Mouse (Mus musculus) intestine, embryonic 16.5 days (tissue): ENCODE results near the gene Abhd4. TPM values are rescaled to one million over a fixed set of nuclear protein-coding genes. Genes with fewer than 3 reads are reported as not detected.

ENCODE experiments used
- ATAC-seq: fragments of 200-750 bp; cut with Nextera tagmentation; 2 replicates; pipeline ENCODE4 v1.8.0; 2017; ENCODE audit warnings: moderate TSS enrichment, moderate library complexity
- H3K27ac ChIP-seq: fragments of 300-500 bp; sonication (generic); 2 replicates; pipeline ENCODE4 v1.5.1; 2014; ENCODE audit warnings: mild to moderate bottlenecking, low read length
- H3K27me3 ChIP-seq: fragments of 300-500 bp; sonication (generic); replicated peaks from 2 replicates; pipeline ENCODE4 v1.6.1; 2014; ENCODE audit warnings: low read length, control low read depth, mixed read lengths; ENCODE audit not compliant: control insufficient read depth, insufficient read depth
- H3K36me3 ChIP-seq: fragments of 300-500 bp; sonication (generic); 2 replicates; pipeline ENCODE4 v1.6.1; 2014; ENCODE audit warnings: low read length, control low read depth; ENCODE audit not compliant: control insufficient read depth, insufficient read depth
- H3K4me1 ChIP-seq: fragments of 300-500 bp; sonication (generic); 2 replicates; pipeline ENCODE4 v1.6.1; 2014; ENCODE audit warnings: low read length, control low read depth, mixed read lengths; ENCODE audit not compliant: control insufficient read depth, insufficient read depth
- H3K4me2 ChIP-seq: fragments of 300-500 bp; sonication (generic); 2 replicates; pipeline ENCODE4 v1.6.1; 2014; ENCODE audit warnings: low read depth, low read length, control low read depth
- H3K4me3 ChIP-seq: fragments of 300-500 bp; sonication (generic); 2 replicates; pipeline ENCODE4 v1.5.1; 2014; ENCODE audit warnings: mild to moderate bottlenecking, low read length
- H3K9ac ChIP-seq: fragments of 300-500 bp; sonication (generic); 2 replicates; pipeline ENCODE4 v1.6.1; 2014; ENCODE audit warnings: low read depth, low read length
- H3K9me3 ChIP-seq: fragments of 300-500 bp; sonication (generic); 2 replicates; pipeline ENCODE4 v1.6.1; 2016; ENCODE audit warnings: low read length, control low read depth; ENCODE audit not compliant: control insufficient read depth
- WGBS: fragments of 180-500 bp; shearing (Covaris S2); extraction: QIAGEN DNeasy Blood & Tissue Kit; methylation state at CpG from one replicate; pipeline ENCODE4 v1.1.7; 2014; 5-methylcytosine and 5-hydroxymethylcytosine counted together
- polyA plus RNA-seq: library from polyadenylated mRNA; unstranded; fragments of >200 nt; fragmentation: Nextera tagmentation; extraction: Ambion mirVana; gene quantifications from 2 replicates; pipeline ENCODE4 v1.2.1, GENCODE M21; 2015

Gene Abhd4
- polyA plus RNA-seq, 1 experiment from 2014 or later, result 47.8 TPM

DNA sequence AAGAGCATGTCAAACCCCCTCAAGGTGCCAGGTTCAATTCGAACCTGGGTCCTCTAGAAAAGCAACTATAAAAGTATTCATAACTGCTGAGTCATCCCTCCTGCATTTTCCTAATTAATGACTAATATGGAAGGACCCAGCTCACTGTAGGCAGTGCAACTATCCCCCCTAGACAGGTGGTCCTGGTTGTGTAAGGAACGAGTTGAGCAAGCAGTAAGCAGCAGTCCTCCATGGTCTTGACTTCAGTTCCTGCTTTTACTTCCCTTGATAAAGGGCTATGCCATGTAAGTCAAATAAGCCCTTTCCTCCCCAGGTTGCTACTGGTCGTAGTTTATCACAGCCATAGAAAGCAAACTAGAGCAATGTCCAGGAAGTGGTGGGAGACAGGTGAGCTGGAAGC lies 7.8 kb upstream of the Abhd4 start:
- 82% methylated on average over 3 of the region's 3 CpGs for WGBS
- H3K4me2 ChIP-seq, result no peak overlapping the region
- H3K4me3 ChIP-seq, result no peak overlapping the region
- peaks cover 28% of the 10 kb centered on the region for H3K4me1 ChIP-seq
- H3K27me3 ChIP-seq, result no peaks in the 10 kb centered on the region
- no peak overlapping the region for H3K9ac ChIP-seq
- H3K9me3 ChIP-seq, result 0 out of 2 replicates have a peak, but pooled peaks cover 3% of the 10 kb centered on the region
- ATAC-seq, result no peak
- H3K27ac ChIP-seq, result no peak overlapping the region
- H3K36me3 ChIP-seq, result peaks cover 14% of the 10 kb centered on the region

DNA sequence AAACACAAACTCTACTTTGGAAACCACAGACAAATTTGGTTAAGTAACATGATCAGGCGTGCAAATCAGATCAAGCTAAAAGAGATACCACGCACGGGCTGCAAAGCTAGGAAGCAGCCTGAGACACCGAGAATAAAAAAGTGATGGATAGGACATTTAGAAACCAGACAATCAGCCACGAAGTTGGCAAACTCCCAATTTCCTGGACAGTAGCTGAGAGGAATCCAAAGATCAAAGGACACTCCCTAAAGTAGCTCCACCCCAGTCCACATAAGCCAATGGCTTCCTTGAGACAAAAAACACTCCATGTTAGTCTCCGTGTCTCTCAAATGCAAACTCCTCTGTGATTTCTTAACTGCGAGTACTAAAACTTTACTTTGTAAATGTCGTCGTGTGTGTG lies 4.7 kb upstream of the Abhd4 start:
- H3K9ac ChIP-seq, result no peak overlapping the region
- no peak overlapping the region for H3K4me2 ChIP-seq
- no peak overlapping the region for H3K4me3 ChIP-seq
- H3K27me3 ChIP-seq, result no peaks in the 10 kb centered on the region
- no peaks in the 10 kb centered on the region for H3K9me3 ChIP-seq
- peaks cover 39% of the 10 kb centered on the region for H3K4me1 ChIP-seq
- no peak overlapping the region for H3K27ac ChIP-seq
- ATAC-seq, result no peak
- 50% methylated on average over 9 of the region's 9 CpGs for WGBS
- H3K36me3 ChIP-seq, result no peaks in the 10 kb centered on the region

DNA sequence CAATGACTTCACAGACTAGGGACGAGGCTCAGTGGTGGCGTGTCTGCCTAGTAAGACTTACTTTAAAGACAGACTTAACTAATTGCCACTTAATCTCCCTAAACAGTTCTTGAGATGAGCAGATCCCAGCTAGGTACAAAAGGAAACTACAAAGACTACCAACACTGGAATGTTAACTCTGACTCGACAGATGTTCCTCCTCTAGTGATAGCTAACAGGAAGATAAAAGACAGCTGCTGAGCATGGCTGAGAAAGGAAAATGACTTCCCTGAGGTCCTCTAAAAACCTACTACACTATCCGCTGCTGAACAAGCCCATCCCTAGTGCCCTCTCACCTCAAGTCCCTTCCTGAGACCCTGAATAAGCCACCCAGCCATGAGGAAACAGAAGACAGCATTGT lies 3.9 kb upstream of the Abhd4 start:
- WGBS, result 42% methylated on average over 4 of the region's 4 CpGs

DNA sequence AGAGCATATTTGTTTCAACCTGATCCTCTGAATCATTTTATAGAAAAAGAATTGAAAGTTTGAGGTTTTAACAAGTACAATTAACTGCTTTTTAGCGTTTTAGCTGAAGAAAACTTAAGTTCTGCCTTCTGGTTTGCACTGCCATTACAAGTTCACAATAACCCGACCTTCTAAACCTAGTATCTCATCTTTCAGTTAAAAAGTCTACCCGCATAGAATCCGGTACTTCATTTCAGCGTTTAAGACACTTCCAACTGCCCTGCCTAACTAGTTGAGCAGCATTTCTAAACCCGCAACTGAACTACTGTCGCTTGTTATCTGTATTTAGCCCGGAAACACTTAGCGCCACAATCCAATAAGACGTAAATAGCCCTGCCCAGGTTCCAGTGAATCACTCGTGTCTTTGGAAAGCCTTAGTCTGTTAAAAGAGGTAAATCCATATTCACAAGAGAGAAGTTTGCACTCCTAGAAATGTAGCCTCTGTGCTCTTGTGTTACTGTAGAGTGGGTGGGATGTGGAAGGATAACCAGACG lies 748 bp downstream of the Abhd4 start:
- no peaks in the 10 kb centered on the region for H3K36me3 ChIP-seq
- H3K27ac ChIP-seq, result peak overlapping the region; percentile 95; the same call in 1 of the 2 replicates
- H3K9me3 ChIP-seq, result no peaks in the 10 kb centered on the region
- H3K4me3 ChIP-seq, result peak overlapping the region; percentile 88
- peak overlapping the region; percentile 76 for H3K4me2 ChIP-seq
- H3K27me3 ChIP-seq, result no peaks in the 10 kb centered on the region
- ATAC-seq, result no peak
- 46% methylated on average over 12 of the region's 12 CpGs for WGBS
- peaks cover 35% of the 10 kb centered on the region for H3K4me1 ChIP-seq
- H3K9ac ChIP-seq, result 0 out of 2 replicates have a peak overlapping the region, but pooled peaks have one; percentile 1

More for the DNA sequence above, 3.9 kb upstream of the Abhd4 start:
- Histone ChIP-seq H3K9ac (0 out of 2 replicates have a peak overlapping the region, but pooled peaks have one; percentile 9), H3K4me3 (no peak overlapping the region), H3K36me3 (no peaks in the 10 kb centered on the region), H3K27me3 (no peaks in the 10 kb centered on the region), H3K4me2 (no peak overlapping the region), H3K4me1 (peaks cover 39% of the 10 kb centered on the region), H3K9me3 (no peaks in the 10 kb centered on the region), H3K27ac (peak overlapping the region; percentile 30; the same call in 1 of the 2 replicates)
- no peak for ATAC-seq

DNA sequence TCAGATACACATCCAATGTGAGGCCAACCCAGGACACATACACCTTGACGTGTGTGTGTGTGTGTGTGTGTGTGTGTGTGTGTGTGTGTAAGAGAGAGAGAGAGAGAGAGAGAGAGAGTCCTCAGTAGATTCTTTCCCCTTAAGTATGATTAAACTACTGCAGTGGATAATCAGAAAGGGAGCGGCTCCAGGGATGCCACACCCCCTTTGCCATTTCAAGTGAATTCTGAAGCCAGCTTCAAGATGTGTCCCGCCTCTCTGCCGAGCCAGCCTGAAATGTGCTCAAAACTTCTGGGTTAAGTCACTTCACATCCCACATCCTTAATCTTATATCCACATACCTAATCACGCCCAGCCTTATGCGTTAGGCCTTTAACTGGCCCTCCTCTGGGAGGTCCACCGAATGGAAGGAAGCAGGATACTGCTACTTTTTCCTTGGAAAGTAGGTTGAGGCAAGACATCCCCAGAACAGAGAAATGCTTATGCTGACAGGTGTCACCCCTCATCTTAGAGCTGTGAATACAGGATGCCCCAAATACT lies 4.2 kb downstream of the Abhd4 start:
- Histone ChIP-seq H3K4me1 (peaks cover 17% of the 10 kb centered on the region), H3K9me3 (no peaks in the 10 kb centered on the region), H3K4me3 (no peak overlapping the region), H3K27me3 (no peaks in the 10 kb centered on the region), H3K36me3 (0 out of 2 replicates have a peak, but pooled peaks cover 2% of the 10 kb centered on the region), H3K27ac (no peak overlapping the region), H3K4me2 (peak overlapping the region; percentile 84), H3K9ac (no peak overlapping the region)
- ATAC-seq, result no peak
- 54% methylated on average over 7 of the region's 7 CpGs for WGBS

DNA sequence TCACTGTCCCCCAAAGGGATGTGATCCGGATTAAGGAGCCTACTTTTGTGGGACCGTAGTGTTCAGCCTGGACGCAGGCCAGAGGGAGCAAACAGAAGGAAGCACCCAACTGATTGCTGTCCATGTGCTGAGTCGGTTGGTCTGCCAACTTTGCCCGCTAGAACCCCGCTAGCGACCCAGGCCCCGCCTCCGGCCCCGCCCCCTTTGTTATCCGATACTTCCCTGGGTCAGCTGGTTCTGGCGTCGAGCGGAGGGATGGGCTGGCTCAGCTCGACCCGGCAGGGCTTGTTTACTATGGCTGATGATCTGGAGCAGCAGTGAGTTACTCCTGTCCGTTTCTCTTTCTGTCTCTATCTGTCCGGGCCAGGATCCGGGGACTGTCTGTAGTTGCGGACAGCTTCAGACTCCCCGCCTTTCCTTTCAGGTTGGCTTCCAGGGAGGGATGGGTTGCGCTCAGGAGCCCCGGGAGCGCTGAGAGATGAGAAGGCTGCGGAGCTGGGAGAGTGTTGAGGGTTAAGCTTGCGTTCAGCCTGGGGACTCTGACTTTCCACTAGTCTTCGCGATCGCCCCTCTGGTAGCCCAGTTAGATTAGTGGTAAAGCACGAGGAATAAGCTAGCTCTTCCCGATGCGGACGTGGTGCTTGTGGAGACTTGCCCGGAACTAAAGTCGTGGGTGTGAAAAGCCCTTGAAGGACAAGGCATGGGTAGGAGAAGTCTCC lies 5.2 kb downstream of the Abhd4 start:
- peak; percentile 96 for ATAC-seq
- Histone ChIP-seq H3K36me3 (0 out of 2 replicates have a peak, but pooled peaks cover 3% of the 10 kb centered on the region), H3K4me3 (peak overlapping the region; percentile 72), H3K9me3 (no peaks in the 10 kb centered on the region), H3K4me2 (peak overlapping the region; percentile 84), H3K4me1 (peaks cover 17% of the 10 kb centered on the region), H3K9ac (peak overlapping the region; percentile 81), H3K27me3 (no peaks in the 10 kb centered on the region), H3K27ac (peak overlapping the region; percentile 78)
- WGBS, result under 1% methylated on average over 35 of the region's 35 CpGs

DNA sequence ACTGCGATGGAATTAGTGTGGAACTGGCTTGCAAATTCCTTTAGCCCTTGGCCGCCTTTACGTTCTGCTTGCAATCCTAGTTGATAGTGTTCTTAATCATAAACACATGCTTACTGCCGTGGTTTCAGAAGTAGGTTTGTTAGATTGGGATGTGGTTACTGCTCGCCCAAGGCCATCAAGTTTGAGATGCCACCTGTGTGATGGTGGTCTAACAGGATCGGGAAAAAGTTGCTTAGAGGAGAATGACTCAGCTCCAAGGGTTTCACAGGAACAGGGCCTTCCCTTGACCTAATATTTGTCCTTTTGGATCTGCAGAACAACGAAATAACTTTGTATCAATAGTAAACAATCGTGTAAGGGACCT lies 5.7 kb downstream of the Abhd4 start:
- no peak for ATAC-seq
- 13% methylated on average over 8 of the region's 8 CpGs for WGBS
- Histone ChIP-seq H3K4me3 (peak overlapping the region; percentile 72), H3K4me1 (peaks cover 17% of the 10 kb centered on the region), H3K27ac (no peak overlapping the region), H3K9me3 (no peaks in the 10 kb centered on the region), H3K4me2 (peak overlapping the region; percentile 84), H3K9ac (peak overlapping the region; percentile 81), H3K27me3 (no peaks in the 10 kb centered on the region), H3K36me3 (0 out of 2 replicates have a peak, but pooled peaks cover 3% of the 10 kb centered on the region)

DNA sequence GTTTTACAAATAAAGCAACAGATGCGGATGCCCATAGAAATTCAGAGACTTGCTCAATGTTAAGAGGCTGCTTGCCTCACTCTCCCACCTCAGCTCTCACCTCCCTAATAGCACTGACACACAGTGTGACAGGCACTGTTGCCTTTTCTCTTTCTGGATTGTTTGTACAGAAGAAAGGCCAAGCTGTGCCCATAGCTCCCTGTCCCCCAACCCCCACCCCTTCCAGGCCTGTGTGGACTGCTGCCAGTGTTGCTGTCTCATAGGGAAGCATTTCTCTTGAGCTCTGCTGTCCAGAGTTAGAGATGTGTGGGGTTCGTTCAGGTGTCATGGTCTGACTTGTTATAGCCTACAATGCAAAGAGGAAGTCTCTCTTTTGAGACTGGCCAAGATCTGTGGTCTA lies 6.2 kb downstream of the Abhd4 start:
- Histone ChIP-seq H3K4me1 (peaks cover 17% of the 10 kb centered on the region), H3K4me2 (peak overlapping the region; percentile 84), H3K27ac (no peak overlapping the region), H3K36me3 (0 out of 2 replicates have a peak, but pooled peaks cover 3% of the 10 kb centered on the region), H3K9me3 (no peaks in the 10 kb centered on the region), H3K9ac (no peak overlapping the region), H3K27me3 (no peaks in the 10 kb centered on the region), H3K4me3 (0 out of 2 replicates have a peak overlapping the region, but pooled peaks have one; percentile 72)
- WGBS, result 66% methylated on average over 2 of the region's 2 CpGs
- no peak for ATAC-seq

DNA sequence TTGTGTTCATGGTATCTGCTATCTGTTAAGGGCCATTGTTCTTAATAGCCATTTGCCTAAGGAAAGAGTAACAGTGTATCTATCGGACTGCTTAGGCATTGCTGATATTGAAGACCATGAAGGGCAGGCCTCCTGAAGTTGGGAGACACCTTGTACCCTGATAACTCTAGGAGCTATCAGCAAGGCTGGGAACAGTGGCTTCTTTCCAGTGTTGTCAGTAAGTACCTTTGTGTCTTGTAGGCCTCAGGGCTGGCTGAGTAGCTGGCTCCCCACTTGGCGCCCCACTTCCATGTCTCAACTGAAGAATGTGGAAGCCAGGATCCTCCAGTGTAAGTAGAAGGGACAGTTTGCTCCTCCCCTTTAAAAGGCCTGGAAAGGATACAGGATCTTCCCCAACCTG lies 7.4 kb downstream of the Abhd4 start:
- WGBS, result 91% methylated on average over 2 of the region's 2 CpGs
- no peak overlapping the region for H3K4me2 ChIP-seq
- H3K4me3 ChIP-seq, result no peak overlapping the region
- 0 out of 2 replicates have a peak, but pooled peaks cover 3% of the 10 kb centered on the region for H3K36me3 ChIP-seq
- no peak overlapping the region for H3K9ac ChIP-seq
- no peak for ATAC-seq
- H3K27me3 ChIP-seq, result no peaks in the 10 kb centered on the region
- no peaks in the 10 kb centered on the region for H3K9me3 ChIP-seq
- no peak overlapping the region for H3K27ac ChIP-seq
- H3K4me1 ChIP-seq, result peaks cover 17% of the 10 kb centered on the region
